Mouse (Mus musculus) adrenal gland, postnatal 14 days (tissue): ENCODE measurements around the gene Dab1. TPM values are rescaled to one million over a fixed set of nuclear protein-coding genes. Genes with fewer than 3 reads are reported as not detected.

Experiments
- DNase-seq: peaks from one replicate; pipeline ENCODE4 v3.0.0; 2021; ENCODE audit warnings: mixed read lengths
- total RNA-seq: library from RNA; stranded (reverse); gene quantifications from 2 replicates; pipeline ENCODE4 v1.2.3, GENCODE M21; 2021

Gene Dab1
- total RNA-seq, 1 experiment from 2014 or later: 0.37 TPM

GRCm38 (mm10) chr4:104760878-104761624 is 1141.9 kb downstream of the Dab1 start:
- DNase-seq: no peak

- DNase-seq: no peak
Measured at GRCm38 (mm10) chr4:104766065-104766464, 1146.9 kb downstream of the Dab1 start, which contains the start of gene C8b. Gene C8b, plus strand, starts transcription at chr4:104766317.

GRCm38 (mm10) chr4:104768190-104768589 is 1149.0 kb downstream of the Dab1 start:
- no peak for DNase-seq

- no peak for DNase-seq
Measured at GRCm38 (mm10) chr4:104769602-104770001, 1150.4 kb downstream of the Dab1 start.

DNA sequence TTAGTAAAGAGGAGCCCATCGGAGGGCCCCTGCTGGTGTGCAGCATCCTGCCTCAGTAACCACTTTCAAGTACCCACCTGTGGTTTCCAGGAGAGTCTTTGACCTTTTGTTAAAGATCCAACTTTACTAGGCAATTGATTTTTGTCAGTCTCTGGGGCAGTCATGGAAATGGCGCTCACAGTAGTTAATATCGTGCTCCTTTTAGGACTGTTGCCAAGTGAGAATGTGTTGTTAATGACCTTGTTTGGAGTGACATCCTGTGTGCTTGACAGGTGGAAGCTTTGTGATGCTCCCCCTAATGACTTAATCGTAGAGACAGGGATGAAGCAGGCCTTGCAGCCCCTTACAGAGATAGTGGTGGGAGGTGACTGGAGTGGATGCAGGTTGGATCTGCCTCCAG is 1151.2 kb downstream of the Dab1 start:
- DNase-seq: no peak

- no peak for DNase-seq
Measured at GRCm38 (mm10) chr4:104775601-104776000, 1156.4 kb downstream of the Dab1 start.

DNA sequence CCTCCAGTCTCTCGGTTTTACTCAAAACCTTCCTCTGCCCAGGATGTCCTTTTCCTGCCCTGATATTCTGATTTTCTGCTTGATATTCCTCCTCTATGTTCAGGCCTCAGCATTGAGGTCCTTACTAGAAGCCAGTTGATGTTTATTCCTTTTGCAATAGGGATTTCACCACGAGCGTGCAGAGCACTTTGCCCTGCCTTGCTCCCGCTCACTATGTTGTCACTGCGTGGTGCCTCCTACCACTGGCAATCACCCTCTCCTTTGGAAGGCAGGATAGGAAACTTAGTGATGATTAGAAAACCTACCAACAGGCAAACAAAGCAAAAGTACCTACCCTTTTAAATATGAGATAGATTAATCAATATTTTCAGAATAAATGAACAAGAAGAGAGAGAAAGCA is 1160.3 kb downstream of the Dab1 start:
- no peak for DNase-seq

- DNase-seq: no peak
Measured at GRCm38 (mm10) chr4:104781441-104781840, 1162.3 kb downstream of the Dab1 start.

DNA sequence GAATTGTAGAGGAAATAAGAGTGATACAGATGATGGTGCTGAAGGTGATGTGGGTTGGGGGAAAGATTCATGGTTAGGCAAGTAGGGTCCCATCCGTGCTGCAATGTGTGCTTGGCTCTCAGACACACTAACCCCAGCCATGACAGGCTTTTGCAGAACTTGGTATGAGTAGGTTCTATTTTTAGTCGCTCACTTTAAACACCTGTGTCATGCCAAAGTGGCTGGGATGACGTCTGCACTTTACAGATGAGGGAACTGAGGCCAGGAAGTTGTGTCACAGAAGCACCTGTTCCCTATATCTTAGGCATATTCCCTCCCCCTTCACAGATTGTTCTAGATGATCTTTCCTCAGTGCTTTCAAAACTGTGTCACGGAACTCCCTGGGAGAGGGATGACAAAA is 1163.2 kb downstream of the Dab1 start:
- no peak for DNase-seq

DNA sequence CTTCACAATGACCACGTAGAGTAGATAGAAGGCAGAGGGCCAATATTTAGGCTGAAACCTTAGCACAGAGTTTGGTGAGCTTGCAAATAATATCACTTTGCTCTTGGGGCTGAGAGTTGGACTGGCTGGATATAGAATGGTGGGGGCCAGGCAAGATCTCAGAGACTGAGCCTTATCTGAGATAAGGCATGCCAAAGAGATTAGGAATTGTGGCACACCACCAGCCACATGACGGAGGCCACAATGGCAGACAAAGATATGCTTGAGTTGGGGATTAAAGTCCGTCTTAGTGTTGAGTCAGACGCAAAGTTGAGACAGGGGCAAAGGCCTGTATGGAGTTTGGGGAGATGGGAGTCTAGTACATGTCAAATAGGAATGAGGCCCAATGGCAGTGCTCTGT is 1173.0 kb downstream of the Dab1 start:
- DNase-seq: no peak
